12 mouse cellular contexts compared by ENCODE assay signal in genomic region chr10:23165089-23165642, GRCm38 (mm10).
"Had no signal": no experiment of that assay in that cellular context is flagged by ENCODE, and none has a peak within 500 bp of the region (broad histone marks: within the 10 kb centered on the region; RNA-seq: fewer than 3 reads in every experiment).

No protein-coding gene starts in this region.

- H3K27ac ChIP-seq: limb, embryonic 13.5 days; liver, embryonic 14.5 days; midbrain, embryonic 13.5 days had no signal

- H3K4me1 ChIP-seq: midbrain, embryonic 13.5 days had no signal

- H3K27me3 ChIP-seq: limb, embryonic 13.5 days; midbrain, embryonic 13.5 days had no signal

- H3K9me3 ChIP-seq: limb, embryonic 13.5 days; midbrain, embryonic 13.5 days had no signal

- DNase-seq: kidney, postnatal 25 days; layer of hippocampus, postnatal 36 days; left cerebral cortex, postnatal 4 days; lung, adult 18-20 months; retina, postnatal 1 day; right cerebral cortex, postnatal 4 days; spleen, adult 18-20 months; thymus, adult 18-20 months; thymus, postnatal 14 days had no signal

- H3K9ac ChIP-seq: limb, embryonic 13.5 days; liver, embryonic 14.5 days; midbrain, embryonic 13.5 days had no signal

- H3K4me3 ChIP-seq: limb, embryonic 13.5 days; midbrain, embryonic 13.5 days had no signal

- H3K36me3 ChIP-seq: limb, embryonic 13.5 days; midbrain, embryonic 13.5 days had no signal

- ATAC-seq: midbrain, embryonic 13.5 days had no signal

- H3K4me2 ChIP-seq: limb, embryonic 13.5 days; midbrain, embryonic 13.5 days had no signal
